Mouse (Mus musculus) ovary, adult 18-20 months (tissue): ENCODE measurements around the gene Stx6.
A peak's percentile ranks its signal among the peaks of the same experiment; 100 is the strongest.

Source experiments
- DNase-seq: peaks from one replicate; pipeline ENCODE4 v3.0.0; 2022; ENCODE audit warnings: low spot score, mixed read lengths

The Stx6 gene

GRCm38 (mm10) chr1:155207859-155208258 is 49.3 kb downstream of the Stx6 start:
- no peak for DNase-seq

GRCm38 (mm10) chr1:155210011-155210763 is 51.7 kb downstream of the Stx6 start:
- no peak for DNase-seq

GRCm38 (mm10) chr1:155211017-155211416 is 52.5 kb downstream of the Stx6 start:
- no peak for DNase-seq

- DNase-seq: no peak
These were observed 53.6 kb downstream of the Stx6 start for GRCm38 (mm10) chr1:155212081-155212480.

GRCm38 (mm10) chr1:155212493-155212892 is 54.0 kb downstream of the Stx6 start:
- no peak for DNase-seq

GRCm38 (mm10) chr1:155212936-155213774 is 54.6 kb downstream of the Stx6 start:
- no peak for DNase-seq

GRCm38 (mm10) chr1:155213912-155214311 is 55.4 kb downstream of the Stx6 start:
- no peak for DNase-seq

GRCm38 (mm10) chr1:155215066-155215764 is 56.7 kb downstream of the Stx6 start:
- DNase-seq: no peak

- DNase-seq: no peak
These were observed 57.8 kb downstream of the Stx6 start for GRCm38 (mm10) chr1:155216313-155216712.

GRCm38 (mm10) chr1:155216844-155217243 is 58.3 kb downstream of the Stx6 start:
- DNase-seq: no peak

GRCm38 (mm10) chr1:155217865-155218541 is 59.5 kb downstream of the Stx6 start:
- no peak for DNase-seq

- DNase-seq: no peak
These were observed 60.4 kb downstream of the Stx6 start for GRCm38 (mm10) chr1:155218924-155219323.

- DNase-seq: no peak
These were observed 63.7 kb downstream of the Stx6 start for GRCm38 (mm10) chr1:155222101-155222669.

GRCm38 (mm10) chr1:155223036-155223435 is 64.5 kb downstream of the Stx6 start:
- no peak for DNase-seq

GRCm38 (mm10) chr1:155223849-155224554 is 65.5 kb downstream of the Stx6 start:
- peak; percentile 72 for DNase-seq

GRCm38 (mm10) chr1:155229464-155230411 is 71.2 kb downstream of the Stx6 start:
- DNase-seq: no peak

- DNase-seq: no peak
These were observed 73.9 kb downstream of the Stx6 start for GRCm38 (mm10) chr1:155232385-155232784.

GRCm38 (mm10) chr1:155232786-155233185 is 74.3 kb downstream of the Stx6 start:
- no peak for DNase-seq

GRCm38 (mm10) chr1:155233378-155233777 is 74.9 kb downstream of the Stx6 start:
- DNase-seq: no peak
